Mouse (Mus musculus) liver, postnatal 0 days (tissue): Measurements from ENCODE around the gene Tsks.

Experiments
- CTCF ChIP-seq: sonication (generic); IDR thresholded peaks from 2 replicates; pipeline ENCODE4 v1.5.1; 2016; ENCODE audit warnings: antibody characterized with exemption, low read depth
- EP300 ChIP-seq: IDR thresholded peaks from 2 replicates; pipeline ENCODE4 v1.6.1; 2016; ENCODE audit warnings: antibody characterized with exemption, low read depth, mild to moderate bottlenecking

DNA sequence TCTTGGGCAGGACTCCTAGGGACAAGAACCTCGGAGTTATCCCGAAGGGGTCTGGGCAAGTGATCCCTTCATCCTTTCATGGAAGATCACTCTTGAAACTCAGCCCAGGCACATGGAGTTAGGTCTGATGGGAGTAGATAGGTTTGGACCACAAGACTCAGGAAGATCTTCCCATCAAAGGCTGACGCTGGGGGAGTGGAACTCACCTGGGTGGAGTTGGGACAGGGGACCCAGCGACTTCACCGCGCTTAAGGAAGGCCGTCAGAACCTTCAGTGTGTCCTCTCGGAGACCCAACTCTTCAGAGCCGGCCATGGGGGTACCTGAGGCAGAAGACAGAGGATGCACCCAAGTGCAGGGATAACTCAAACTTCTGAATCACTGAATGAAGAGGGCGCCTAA, 53.7 kb downstream of the Tsks start:
- no peak for TF ChIP-seq CTCF
- TF ChIP-seq EP300, result no peak
